Mouse (Mus musculus) stomach, embryonic 15.5 days (tissue): Measurements from ENCODE around the gene Smo. TPM values are rescaled to one million over a fixed set of nuclear protein-coding genes. Genes with fewer than 3 reads are reported as not detected.

Experiments used
- ATAC-seq: fragments of 200-750 bp; cut with Nextera tagmentation; 2 replicates; pipeline ENCODE4 v1.8.0; 2017; ENCODE audit warnings: low read depth, moderate number of reproducible peaks, moderate TSS enrichment; ENCODE audit not compliant: insufficient read depth, low FRiP score
- H3K27ac ChIP-seq: fragments of 300-500 bp; sonication (generic); 2 replicates; pipeline ENCODE4 v1.5.1; 2015; ENCODE audit warnings: mild to moderate bottlenecking, inconsistent platforms
- H3K27me3 ChIP-seq: fragments of 300-500 bp; sonication (generic); replicated peaks from 2 replicates; pipeline ENCODE4 v1.6.1; 2015; ENCODE audit warnings: inconsistent platforms
- H3K36me3 ChIP-seq: fragments of 300-500 bp; sonication (generic); 2 replicates; pipeline ENCODE4 v1.6.1; 2015; ENCODE audit warnings: inconsistent platforms
- H3K4me1 ChIP-seq: fragments of 300-500 bp; sonication (generic); 2 replicates; pipeline ENCODE4 v1.6.1; 2015; ENCODE audit warnings: inconsistent platforms
- H3K4me2 ChIP-seq: fragments of 300-500 bp; sonication (generic); 2 replicates; pipeline ENCODE4 v1.6.1; 2015; ENCODE audit warnings: mild to moderate bottlenecking, inconsistent platforms
- H3K4me3 ChIP-seq: fragments of 300-500 bp; sonication (generic); replicated peaks from 2 replicates; pipeline ENCODE4 v1.5.1; 2015; ENCODE audit warnings: inconsistent platforms
- H3K9ac ChIP-seq: fragments of 300-500 bp; sonication (generic); 2 replicates; pipeline ENCODE4 v1.6.1; 2015; ENCODE audit warnings: inconsistent platforms
- H3K9me3 ChIP-seq: fragments of 300-500 bp; sonication (generic); 2 replicates; pipeline ENCODE4 v1.6.1; 2016; ENCODE audit warnings: inconsistent platforms
- WGBS: fragments of 180-500 bp; shearing (Covaris S2); methylation state at CpG from one replicate; pipeline ENCODE4 v1.1.7; 2015; 5-methylcytosine and 5-hydroxymethylcytosine counted together
- polyA plus RNA-seq: library from polyadenylated mRNA; unstranded; fragments of >200 nt; fragmentation: Nextera tagmentation; extraction: Ambion mirVana; gene quantifications from 2 replicates; pipeline ENCODE4 v1.2.1, GENCODE M21; 2015

Gene Smo
- 36.0 and 41.7 TPM in 2 replicates for polyA plus RNA-seq

DNA sequence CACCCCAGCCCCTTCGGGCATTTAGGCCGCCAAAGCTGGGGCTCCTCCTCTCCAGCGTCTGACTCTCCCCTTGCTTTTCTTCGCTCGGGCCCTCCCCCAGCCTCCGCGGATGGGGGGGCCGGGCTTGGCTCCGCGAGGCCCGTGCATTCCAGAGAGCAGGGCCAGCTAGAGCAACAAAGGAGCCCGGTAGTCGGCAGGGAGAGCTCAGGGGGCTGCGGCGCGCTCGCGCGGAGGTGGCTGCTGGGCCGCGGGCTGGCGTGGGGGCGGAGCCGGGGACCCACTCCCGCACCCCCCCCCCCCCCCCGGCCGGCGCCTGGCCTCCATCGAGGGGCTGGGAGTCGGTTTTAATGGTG, at the start of gene Smo:
Gene Smo (plus strand): TSS at position 168 of the 353 bp plus-strand sequence.
- Histone ChIP-seq H3K36me3 (no peaks in the 10 kb centered on the region), H3K9ac (peak within 1 kb of the TSS; percentile 90), H3K4me3 (peak within 1 kb of the TSS; percentile 85), H3K27ac (peak within 1 kb of the TSS; percentile 98), H3K27me3 (no peaks in the 10 kb centered on the region), H3K4me1 (peaks cover 14% of the 10 kb centered on the region; the same call in 1 of the 2 replicates), H3K4me2 (peak within 1 kb of the TSS; percentile 79), H3K9me3 (no peaks in the 10 kb centered on the region)
- under 1% methylated on average over 22 of the region's 30 CpGs for WGBS
- peak; percentile 95 for ATAC-seq

DNA sequence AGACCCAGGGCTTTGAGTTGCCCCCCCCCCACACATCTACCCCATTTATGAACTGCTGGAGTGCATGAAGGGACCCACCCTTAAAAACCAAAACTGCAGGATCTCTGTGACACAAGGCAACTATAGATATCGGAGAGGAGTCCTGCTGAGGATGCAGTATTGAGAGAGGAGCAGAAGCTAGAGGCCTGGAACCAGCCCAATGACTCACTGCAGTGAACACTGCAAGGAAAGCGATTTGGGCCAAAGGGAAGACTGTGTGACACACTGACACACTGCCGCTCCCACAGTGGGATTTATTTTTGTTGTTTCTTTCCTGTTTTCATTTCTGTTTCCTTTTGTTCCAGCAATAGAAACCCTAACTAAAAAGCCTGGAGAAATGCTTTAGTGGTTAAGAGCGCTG, 49.4 kb upstream of the Smo start:
- Histone ChIP-seq H3K9me3 (no peaks in the 10 kb centered on the region), H3K36me3 (no peaks in the 10 kb centered on the region), H3K27me3 (no peaks in the 10 kb centered on the region), H3K4me3 (no peak overlapping the region), H3K9ac (no peak overlapping the region), H3K4me1 (no peaks in the 10 kb centered on the region), H3K27ac (no peak overlapping the region), H3K4me2 (no peak overlapping the region)
- 79% methylated on average over 4 of the region's 4 CpGs for WGBS
- ATAC-seq: no peak

DNA sequence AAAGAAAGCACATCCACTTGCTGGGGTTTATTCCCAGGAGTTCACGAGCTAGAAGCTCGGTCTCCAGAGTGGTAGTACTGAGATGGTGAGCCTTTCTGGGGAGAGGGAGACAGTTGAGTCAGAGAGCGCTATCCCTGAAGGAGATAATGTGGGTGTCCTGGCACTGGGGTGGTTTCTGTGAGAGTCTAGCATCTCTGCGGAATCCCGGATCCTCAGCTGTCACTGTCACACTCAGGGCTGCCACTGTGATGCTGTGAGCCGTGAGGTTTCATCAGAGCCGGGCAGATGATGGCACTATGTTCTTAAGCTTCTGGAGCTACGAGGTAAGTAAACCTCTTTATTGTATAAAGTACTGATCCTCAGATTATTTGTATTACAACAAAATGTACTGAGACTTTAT, 45.8 kb upstream of the Smo start:
- no peak for ATAC-seq
- H3K36me3 ChIP-seq: no peaks in the 10 kb centered on the region
- no peak overlapping the region for H3K9ac ChIP-seq
- H3K9me3 ChIP-seq: no peaks in the 10 kb centered on the region
- H3K27me3 ChIP-seq: peaks cover 15% of the 10 kb centered on the region; the same call in 1 of the 2 replicates
- H3K27ac ChIP-seq: no peak overlapping the region
- no peak overlapping the region for H3K4me3 ChIP-seq
- WGBS: 71% methylated on average over 8 of the region's 8 CpGs
- H3K4me2 ChIP-seq: no peak overlapping the region
- peaks cover 2% of the 10 kb centered on the region for H3K4me1 ChIP-seq

DNA sequence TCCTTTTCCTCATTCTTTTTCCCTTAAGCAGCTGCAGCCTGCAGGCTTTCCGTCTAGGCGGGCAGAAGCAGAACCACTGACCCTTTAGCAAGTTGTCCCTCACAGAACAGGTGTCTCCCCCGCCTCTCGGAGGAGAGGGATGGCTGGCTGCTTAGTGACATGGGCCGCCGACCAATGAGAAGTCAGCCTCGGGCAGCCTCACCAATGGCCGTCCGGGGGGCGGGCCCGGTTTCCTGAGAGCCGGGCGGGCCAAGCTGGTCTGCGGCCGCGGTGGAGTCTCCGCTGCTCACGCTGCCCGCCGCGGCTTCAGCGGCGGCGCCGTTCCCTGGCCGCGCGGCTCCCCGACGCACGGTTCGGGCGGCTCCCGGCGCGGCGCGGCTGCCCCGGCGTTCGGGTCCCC, 41.4 kb upstream of the Smo start, which contains the start of gene Tspan33:
Gene Tspan33 (plus strand): TSS at position 270 of the 400 bp plus-strand sequence.
- Histone ChIP-seq H3K36me3 (no peaks in the 10 kb centered on the region), H3K9ac (peak within 1 kb of the TSS; percentile 45; the same call in 1 of the 2 replicates), H3K4me1 (peaks cover 7% of the 10 kb centered on the region), H3K27me3 (peaks cover 20% of the 10 kb centered on the region; the same call in 1 of the 2 replicates), H3K9me3 (no peaks in the 10 kb centered on the region), H3K4me3 (peak within 1 kb of the TSS; percentile 69), H3K27ac (no peak within 1 kb of the TSS), H3K4me2 (peak within 1 kb of the TSS; percentile 99)
- peak; percentile 96 for ATAC-seq
- WGBS: under 1% methylated on average over 41 of the region's 41 CpGs

DNA sequence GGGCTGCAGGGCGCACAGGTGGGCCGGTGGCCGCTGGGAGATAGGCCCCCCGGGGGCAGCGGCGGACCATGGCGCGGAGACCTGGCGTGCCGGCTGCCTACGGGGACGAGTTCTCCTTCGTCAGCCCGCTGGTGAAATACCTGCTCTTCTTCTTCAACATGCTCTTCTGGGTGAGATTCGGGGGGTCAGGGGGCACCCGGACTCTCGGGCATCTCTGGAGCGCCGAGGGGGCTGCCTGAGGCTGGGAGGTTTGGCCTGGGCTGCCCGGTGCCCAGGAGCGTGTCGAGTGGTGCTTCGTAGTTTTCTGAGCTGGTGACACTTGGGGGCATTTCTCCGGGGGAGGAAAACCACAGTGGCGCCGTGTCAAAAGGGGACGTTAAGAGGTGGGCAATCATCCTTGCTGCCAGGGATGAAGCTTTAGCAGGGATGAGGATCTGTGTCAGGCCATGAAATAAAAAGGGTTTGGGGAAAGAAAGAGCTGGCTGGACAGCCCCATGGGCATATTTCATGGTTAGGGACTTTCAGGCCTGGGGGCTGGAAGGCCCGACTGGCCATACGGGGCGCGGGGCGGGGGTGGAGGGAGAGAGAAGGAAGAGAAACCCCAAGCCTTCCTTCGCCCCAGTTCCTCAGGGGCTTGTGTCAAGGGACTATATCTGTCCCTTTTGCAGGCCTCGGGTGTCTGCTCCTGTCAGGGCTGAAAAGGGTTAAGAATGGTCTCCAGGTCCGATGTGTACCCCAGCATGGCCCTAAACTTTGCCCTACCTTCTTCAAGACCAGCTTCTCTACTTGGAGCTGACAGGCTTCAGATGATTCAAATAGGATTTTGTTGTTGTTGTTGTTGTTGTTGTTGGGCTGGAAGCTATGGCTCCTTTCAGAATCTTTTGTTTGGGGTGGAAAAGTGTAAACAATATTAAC, 40.7 kb upstream of the Smo start:
- peak overlapping the region; percentile 99 for H3K4me2 ChIP-seq
- H3K36me3 ChIP-seq: no peaks in the 10 kb centered on the region
- 8% methylated on average over 35 of the region's 35 CpGs for WGBS
- peaks cover 7% of the 10 kb centered on the region for H3K4me1 ChIP-seq
- H3K27me3 ChIP-seq: peaks cover 20% of the 10 kb centered on the region; the same call in 1 of the 2 replicates
- H3K9me3 ChIP-seq: no peaks in the 10 kb centered on the region
- ATAC-seq: no peak
- no peak overlapping the region for H3K27ac ChIP-seq
- H3K4me3 ChIP-seq: peak overlapping the region; percentile 69
- H3K9ac ChIP-seq: peak overlapping the region; percentile 45; the same call in 1 of the 2 replicates

DNA sequence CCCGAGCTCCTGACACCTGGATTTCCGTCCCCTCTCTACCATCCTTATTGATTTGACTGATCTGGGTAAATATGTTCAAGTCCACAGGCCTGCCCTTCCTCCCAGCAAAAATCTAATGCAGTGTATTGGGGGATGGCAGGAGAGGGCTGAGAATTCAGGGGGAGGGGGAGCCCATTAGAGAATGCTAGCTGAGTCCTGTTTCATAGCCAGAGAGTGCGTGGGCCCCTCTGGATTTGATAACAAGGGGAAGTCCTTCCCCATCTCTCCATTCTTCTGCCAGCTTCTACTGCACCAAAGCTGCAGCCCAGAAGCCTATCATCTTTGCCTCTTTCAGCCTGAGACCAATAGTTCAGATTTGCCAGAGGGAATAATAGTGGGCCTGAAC, 40.0 kb upstream of the Smo start:
- peak overlapping the region; percentile 69; the same call in 1 of the 2 replicates for H3K4me3 ChIP-seq
- 62% methylated on average over 3 of the region's 3 CpGs for WGBS
- peak overlapping the region; percentile 99 for H3K4me2 ChIP-seq
- H3K4me1 ChIP-seq: peaks cover 7% of the 10 kb centered on the region
- ATAC-seq: no peak
- no peaks in the 10 kb centered on the region for H3K36me3 ChIP-seq
- H3K27me3 ChIP-seq: peaks cover 20% of the 10 kb centered on the region; the same call in 1 of the 2 replicates
- H3K9me3 ChIP-seq: no peaks in the 10 kb centered on the region
- no peak overlapping the region for H3K9ac ChIP-seq
- no peak overlapping the region for H3K27ac ChIP-seq

DNA sequence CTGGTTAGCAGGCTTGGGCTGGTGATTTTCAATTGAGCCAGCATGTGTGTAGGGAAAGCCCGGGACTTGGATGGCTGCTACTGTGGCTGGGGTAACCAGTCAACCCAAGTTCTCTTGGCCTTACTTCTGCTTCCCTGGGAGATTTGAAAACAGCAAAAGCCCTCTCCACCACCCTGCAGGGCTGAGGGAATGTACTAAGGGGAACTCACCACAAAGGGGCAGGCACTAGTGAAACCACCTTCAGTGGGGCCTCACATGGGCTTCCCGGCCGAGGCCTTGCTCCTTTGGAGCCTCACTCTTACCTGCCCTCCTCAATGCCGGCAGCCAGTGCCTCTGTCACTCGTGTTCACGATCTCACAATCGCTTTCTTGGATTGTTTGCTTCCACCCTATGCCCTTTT, 39.3 kb upstream of the Smo start:
- no peak for ATAC-seq

DNA sequence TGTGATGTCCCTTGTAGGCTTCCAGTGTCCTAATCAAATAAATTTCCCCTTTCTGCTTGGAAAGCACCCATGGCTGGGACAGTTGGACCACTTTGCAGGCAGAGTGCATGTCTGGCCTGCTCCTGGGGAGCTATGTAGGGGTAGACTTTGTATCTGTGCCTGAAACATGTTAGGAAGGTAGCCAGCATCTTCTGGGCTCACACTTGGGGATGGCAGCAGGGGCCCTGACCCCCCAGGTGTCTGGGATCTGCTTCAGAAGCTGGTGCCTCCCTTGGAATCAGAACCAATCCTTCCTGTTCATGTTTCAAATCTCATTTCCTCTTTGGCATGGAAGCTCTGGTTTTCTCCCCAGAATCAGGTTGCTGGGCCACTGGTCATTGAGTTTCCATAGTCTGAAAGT, 38.2 kb upstream of the Smo start:
- Histone ChIP-seq H3K4me3 (no peak overlapping the region), H3K4me1 (peaks cover 7% of the 10 kb centered on the region), H3K27me3 (peaks cover 17% of the 10 kb centered on the region; the same call in 1 of the 2 replicates), H3K9me3 (no peaks in the 10 kb centered on the region), H3K4me2 (no peak overlapping the region), H3K27ac (no peak overlapping the region), H3K9ac (no peak overlapping the region), H3K36me3 (no peaks in the 10 kb centered on the region)
- ATAC-seq: no peak

More for the DNA sequence above, 39.3 kb upstream of the Smo start:
- no peaks in the 10 kb centered on the region for H3K9me3 ChIP-seq
- no peaks in the 10 kb centered on the region for H3K36me3 ChIP-seq
- H3K4me1 ChIP-seq: peaks cover 7% of the 10 kb centered on the region
- WGBS: 70% methylated on average over 7 of the region's 7 CpGs
- no peak overlapping the region for H3K9ac ChIP-seq
- no peak overlapping the region for H3K4me3 ChIP-seq
- no peak overlapping the region for H3K4me2 ChIP-seq
- peaks cover 20% of the 10 kb centered on the region; the same call in 1 of the 2 replicates for H3K27me3 ChIP-seq
- H3K27ac ChIP-seq: no peak overlapping the region

DNA sequence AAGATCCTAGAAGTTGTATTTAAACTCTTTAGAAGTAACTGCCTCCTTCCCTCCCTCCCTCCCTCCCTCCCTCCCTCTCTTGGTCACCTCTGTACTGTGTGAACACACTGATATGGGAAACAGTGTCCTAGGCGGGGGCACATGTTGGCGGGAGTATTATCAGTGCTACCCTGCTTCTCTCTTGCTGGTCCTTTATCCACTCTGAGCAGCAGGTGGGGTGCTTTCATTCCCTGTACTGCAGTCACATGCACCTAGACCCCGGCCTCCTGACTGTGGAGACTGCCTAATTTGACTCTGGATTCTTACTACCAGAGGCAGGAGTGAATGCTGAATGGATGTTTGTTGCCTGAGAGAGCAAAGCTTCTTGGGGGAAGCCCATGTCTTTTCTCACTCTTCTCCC, 37.8 kb upstream of the Smo start:
- no peak overlapping the region for H3K27ac ChIP-seq
- no peak overlapping the region for H3K4me2 ChIP-seq
- no peaks in the 10 kb centered on the region for H3K9me3 ChIP-seq
- H3K4me1 ChIP-seq: peaks cover 7% of the 10 kb centered on the region
- H3K27me3 ChIP-seq: peaks cover 16% of the 10 kb centered on the region; the same call in 1 of the 2 replicates
- H3K9ac ChIP-seq: no peak overlapping the region
- WGBS: 25% methylated on average over 3 of the region's 3 CpGs
- H3K36me3 ChIP-seq: no peaks in the 10 kb centered on the region
- ATAC-seq: peak; percentile 81
- H3K4me3 ChIP-seq: no peak overlapping the region

DNA sequence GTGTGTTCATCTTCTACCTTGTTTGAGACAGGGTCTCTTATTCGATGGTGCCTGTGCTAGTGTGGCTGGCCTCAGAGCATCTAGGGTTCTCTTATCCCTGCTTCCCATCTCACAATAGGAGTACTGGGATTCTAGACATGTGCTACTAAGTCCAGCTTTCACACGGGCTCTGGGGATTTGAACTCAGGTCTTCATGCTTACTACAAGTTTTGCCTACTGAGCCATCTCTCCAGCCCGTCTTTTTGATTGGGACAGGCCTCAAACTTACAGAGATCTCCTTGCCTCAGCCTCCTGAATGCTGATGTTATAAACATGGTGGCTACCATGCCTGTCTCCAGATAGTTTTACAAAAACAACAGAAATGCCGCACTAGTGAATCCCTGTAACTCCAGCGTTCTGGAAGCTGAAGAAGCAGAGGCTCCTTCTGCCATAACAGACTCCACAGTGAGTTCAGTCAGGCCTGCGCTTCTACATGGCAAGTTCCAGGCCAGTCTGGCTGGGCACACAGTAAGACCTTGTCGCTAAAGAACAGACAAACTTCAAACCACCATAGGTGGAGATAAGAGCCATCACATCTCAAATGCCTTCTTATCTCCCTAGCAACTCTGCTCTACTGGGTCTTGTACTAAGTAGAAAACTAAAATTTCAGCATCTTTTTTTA, 36.1 kb upstream of the Smo start:
- Histone ChIP-seq H3K4me2 (no peak overlapping the region), H3K9ac (no peak overlapping the region), H3K4me1 (peaks cover 7% of the 10 kb centered on the region), H3K27me3 (0 out of 2 replicates have a peak, but pooled peaks cover 7% of the 10 kb centered on the region), H3K27ac (no peak overlapping the region), H3K9me3 (no peaks in the 10 kb centered on the region), H3K4me3 (no peak overlapping the region), H3K36me3 (no peaks in the 10 kb centered on the region)
- WGBS: 84% methylated on average over 7 of the region's 7 CpGs
- peak; percentile 65; the same call in 1 of the 2 replicates for ATAC-seq

DNA sequence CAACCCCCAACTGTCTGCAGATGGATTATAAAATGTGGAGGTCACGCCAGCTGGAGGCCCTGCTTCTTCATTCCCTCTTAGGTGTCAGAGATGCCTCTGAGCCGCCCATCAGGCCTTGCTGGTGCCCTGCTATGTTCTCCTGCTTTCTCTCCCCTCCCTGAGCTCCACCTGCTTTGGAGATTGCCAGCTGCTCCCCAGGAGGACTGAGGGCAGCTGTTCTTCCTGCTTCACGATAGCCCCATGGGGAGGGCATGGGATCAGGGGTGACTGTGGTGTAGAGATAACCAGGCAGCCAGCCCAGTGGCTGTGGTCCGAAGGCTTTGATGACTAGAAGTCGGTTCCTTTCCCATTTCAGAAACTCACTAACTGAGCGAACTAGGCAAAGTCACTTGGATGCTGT, 34.3 kb upstream of the Smo start:
- no peaks in the 10 kb centered on the region for H3K4me1 ChIP-seq
- H3K9me3 ChIP-seq: no peaks in the 10 kb centered on the region
- no peaks in the 10 kb centered on the region for H3K27me3 ChIP-seq
- no peak overlapping the region for H3K4me2 ChIP-seq
- H3K36me3 ChIP-seq: no peaks in the 10 kb centered on the region
- 65% methylated on average over 6 of the region's 6 CpGs for WGBS
- no peak overlapping the region for H3K4me3 ChIP-seq
- H3K27ac ChIP-seq: no peak overlapping the region
- ATAC-seq: peak; percentile 87
- H3K9ac ChIP-seq: no peak overlapping the region

DNA sequence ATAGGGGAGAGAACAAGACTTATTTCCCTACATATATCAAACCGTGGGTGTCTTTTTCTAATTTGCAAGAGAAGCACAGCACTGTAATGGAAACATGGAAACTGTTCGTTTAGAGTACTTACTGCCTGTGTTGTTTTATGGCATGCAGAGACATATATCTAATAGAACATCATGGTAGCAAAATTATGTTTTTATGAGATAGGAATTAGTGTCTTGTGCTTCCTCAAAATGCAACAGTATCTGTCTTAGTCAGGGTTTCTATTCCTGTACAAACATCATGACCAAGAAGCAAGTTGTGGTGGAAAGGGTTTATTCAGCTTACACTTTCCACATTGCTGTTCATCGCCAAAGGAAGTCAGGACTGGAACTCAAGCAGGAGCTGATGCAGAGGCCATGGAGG, 33.2 kb upstream of the Smo start:
- no peaks in the 10 kb centered on the region for H3K36me3 ChIP-seq
- ATAC-seq: no peak
- no peaks in the 10 kb centered on the region for H3K9me3 ChIP-seq
- no peak overlapping the region for H3K4me2 ChIP-seq
- no peak overlapping the region for H3K9ac ChIP-seq
- H3K4me3 ChIP-seq: no peak overlapping the region
- H3K27me3 ChIP-seq: no peaks in the 10 kb centered on the region
- WGBS: 82% methylated on average over 3 of the region's 3 CpGs
- no peak overlapping the region for H3K27ac ChIP-seq
- no peaks in the 10 kb centered on the region for H3K4me1 ChIP-seq
